Mouse (Mus musculus) neural tube, embryonic 14.5 days (tissue): ENCODE data around the gene Nup210. TPM values are rescaled to one million over a fixed set of nuclear protein-coding genes. Genes with fewer than 3 reads are reported as not detected.
A peak's percentile ranks its signal among the peaks of the same experiment; 100 is the strongest.

Experiments
- ATAC-seq: fragments of 200-750 bp; cut with Nextera tagmentation; 2 replicates; pipeline ENCODE4 v1.8.0; 2017; ENCODE audit warnings: low read depth, mild to moderate bottlenecking, moderate TSS enrichment, moderate library complexity
- H3K27ac ChIP-seq: fragments of 300-500 bp; sonication (generic); 2 replicates; pipeline ENCODE4 v1.5.1; 2014; ENCODE audit warnings: low read depth, mild to moderate bottlenecking, control low read depth, low read length, moderate library complexity, mixed read lengths
- H3K27me3 ChIP-seq: fragments of 300-500 bp; sonication (generic); 2 replicates; pipeline ENCODE4 v1.6.1; 2014; ENCODE audit warnings: low read length; ENCODE audit not compliant: control insufficient read depth, insufficient read depth
- H3K36me3 ChIP-seq: fragments of 300-500 bp; sonication (generic); 2 replicates; pipeline ENCODE4 v1.6.1; 2014; ENCODE audit warnings: low read length, mixed read lengths; ENCODE audit not compliant: control insufficient read depth, insufficient read depth
- H3K4me1 ChIP-seq: fragments of 300-500 bp; sonication (generic); 2 replicates; pipeline ENCODE4 v1.6.1; 2014; ENCODE audit warnings: low read length; ENCODE audit not compliant: control insufficient read depth, insufficient read depth
- H3K4me2 ChIP-seq: fragments of 300-500 bp; sonication (generic); 2 replicates; pipeline ENCODE4 v1.6.1; 2014; ENCODE audit warnings: mild to moderate bottlenecking, low read depth, low read length, control low read depth
- H3K4me3 ChIP-seq: fragments of 300-500 bp; sonication (generic); 2 replicates; pipeline ENCODE4 v1.5.1; 2014; ENCODE audit warnings: low read depth, low read length, control low read depth, mixed read lengths
- H3K9ac ChIP-seq: fragments of 300-500 bp; sonication (generic); replicated peaks from 2 replicates; pipeline ENCODE4 v1.6.1; 2014; ENCODE audit warnings: low read depth, mild to moderate bottlenecking, control low read depth, low read length, mixed read lengths
- H3K9me3 ChIP-seq: fragments of 300-500 bp; sonication (generic); 2 replicates; pipeline ENCODE4 v1.6.1; 2016; ENCODE audit warnings: low read length; ENCODE audit not compliant: control insufficient read depth
- WGBS: fragments of 180-500 bp; shearing (Covaris S2); extraction: QIAGEN DNeasy Blood & Tissue Kit; methylation state at CpG from one replicate; pipeline ENCODE4 v1.1.7; 2014; 5-methylcytosine and 5-hydroxymethylcytosine counted together
- polyA plus RNA-seq: library from polyadenylated mRNA; unstranded; fragments of >200 nt; fragmentation: Nextera tagmentation; extraction: Ambion mirVana; gene quantifications from 2 replicates; pipeline ENCODE4 v1.2.1, GENCODE M21; 2014

The Nup210 gene
- polyA plus RNA-seq, 1 experiment from 2014 or later = 18.3 TPM

GRCm38 (mm10) chr6:91159047-91159446 lies 42.4 kb upstream of the Nup210 start:
- WGBS = 82% methylated on average over 9 of the region's 9 CpGs
- peak overlapping the region; percentile 12 for H3K4me2 ChIP-seq
- no peak overlapping the region for H3K4me3 ChIP-seq
- no peak for ATAC-seq
- 0 out of 2 replicates have a peak overlapping the region, but pooled peaks have one; percentile 13 for H3K9ac ChIP-seq
- H3K27ac ChIP-seq = no peak overlapping the region; the same call in 1 of the 2 replicates
- H3K9me3 ChIP-seq = no peaks in the 10 kb centered on the region
- H3K27me3 ChIP-seq = no peaks in the 10 kb centered on the region
- no peaks in the 10 kb centered on the region for H3K36me3 ChIP-seq
- peaks cover 39% of the 10 kb centered on the region for H3K4me1 ChIP-seq

GRCm38 (mm10) chr6:91157237-91157570 lies 40.6 kb upstream of the Nup210 start:
- ATAC-seq = no peak

GRCm38 (mm10) chr6:91156554-91157236 lies 40.1 kb upstream of the Nup210 start, which contains the start of gene Hdac11:
Hdac11 (plus strand) TSS chr6:91156665.
- peak within 1 kb of the TSS; percentile 70 for H3K4me2 ChIP-seq
- no peaks in the 10 kb centered on the region for H3K36me3 ChIP-seq
- no peaks in the 10 kb centered on the region for H3K9me3 ChIP-seq
- peak within 1 kb of the TSS; percentile 69 for H3K9ac ChIP-seq
- peak within 1 kb of the TSS; percentile 85 for H3K27ac ChIP-seq
- peaks cover 54% of the 10 kb centered on the region for H3K4me1 ChIP-seq
- peak within 1 kb of the TSS; percentile 63 for H3K4me3 ChIP-seq
- ATAC-seq = peak; percentile 94
- WGBS = 1% methylated on average over 41 of the region's 42 CpGs
- no peaks in the 10 kb centered on the region for H3K27me3 ChIP-seq

More at GRCm38 (mm10) chr6:91157237-91157570, 40.6 kb upstream of the Nup210 start:
- Histone ChIP-seq H3K9ac (peak overlapping the region; percentile 69), H3K27ac (peak overlapping the region; percentile 85), H3K27me3 (no peaks in the 10 kb centered on the region), H3K4me3 (peak overlapping the region; percentile 63), H3K4me2 (peak overlapping the region; percentile 70), H3K36me3 (no peaks in the 10 kb centered on the region), H3K9me3 (no peaks in the 10 kb centered on the region), H3K4me1 (peaks cover 54% of the 10 kb centered on the region)
- 35% methylated on average over 5 of the region's 6 CpGs for WGBS

- Histone ChIP-seq H3K36me3 (no peaks in the 10 kb centered on the region), H3K4me1 (peaks cover 54% of the 10 kb centered on the region), H3K9ac (no peak overlapping the region), H3K27me3 (no peaks in the 10 kb centered on the region), H3K4me3 (peak overlapping the region; percentile 63), H3K27ac (peak overlapping the region; percentile 85), H3K4me2 (peak overlapping the region; percentile 70), H3K9me3 (no peaks in the 10 kb centered on the region)
- 12% methylated on average over 4 of the region's 4 CpGs for WGBS
- no peak for ATAC-seq
Observed at GRCm38 (mm10) chr6:91156062-91156461, 39.4 kb upstream of the Nup210 start.

- Histone ChIP-seq H3K9ac (no peak overlapping the region), H3K36me3 (no peaks in the 10 kb centered on the region), H3K27me3 (no peaks in the 10 kb centered on the region), H3K4me3 (no peak overlapping the region), H3K4me1 (peaks cover 52% of the 10 kb centered on the region), H3K9me3 (no peaks in the 10 kb centered on the region), H3K27ac (no peak overlapping the region), H3K4me2 (no peak overlapping the region)
- ATAC-seq = no peak
- WGBS = 70% methylated on average over 3 of the region's 3 CpGs
Observed at GRCm38 (mm10) chr6:91155286-91155685, 38.7 kb upstream of the Nup210 start.

GRCm38 (mm10) chr6:91154685-91155084 lies 38.1 kb upstream of the Nup210 start:
- Histone ChIP-seq H3K4me2 (no peak overlapping the region), H3K9me3 (no peaks in the 10 kb centered on the region), H3K27ac (peak overlapping the region; percentile 85; the same call in 1 of the 2 replicates), H3K4me3 (no peak overlapping the region), H3K4me1 (peaks cover 46% of the 10 kb centered on the region), H3K36me3 (no peaks in the 10 kb centered on the region), H3K9ac (no peak overlapping the region), H3K27me3 (no peaks in the 10 kb centered on the region)
- no peak for ATAC-seq
- WGBS = 55% methylated on average over 4 of the region's 4 CpGs

- peak overlapping the region; percentile 32; the same call in 1 of the 2 replicates for H3K9ac ChIP-seq
- WGBS = under 1% methylated on average over 10 of the region's 10 CpGs
Observed at GRCm38 (mm10) chr6:91153549-91154064, 37.0 kb upstream of the Nup210 start.

GRCm38 (mm10) chr6:91152892-91153548 lies 36.4 kb upstream of the Nup210 start:
- H3K36me3 ChIP-seq = no peaks in the 10 kb centered on the region
- WGBS = 40% methylated on average over 7 of the region's 7 CpGs
- H3K9ac ChIP-seq = no peak overlapping the region
- H3K4me2 ChIP-seq = peak overlapping the region; percentile 48
- H3K4me1 ChIP-seq = peaks cover 30% of the 10 kb centered on the region
- peak overlapping the region; percentile 85 for H3K27ac ChIP-seq
- H3K4me3 ChIP-seq = no peak overlapping the region
- ATAC-seq = no peak
- H3K9me3 ChIP-seq = no peaks in the 10 kb centered on the region
- no peaks in the 10 kb centered on the region for H3K27me3 ChIP-seq

More at GRCm38 (mm10) chr6:91153549-91154064, 37.0 kb upstream of the Nup210 start:
- no peaks in the 10 kb centered on the region for H3K9me3 ChIP-seq
- H3K4me2 ChIP-seq = peak overlapping the region; percentile 48
- peak overlapping the region; percentile 85 for H3K27ac ChIP-seq
- H3K4me1 ChIP-seq = peaks cover 36% of the 10 kb centered on the region
- H3K4me3 ChIP-seq = peak overlapping the region; percentile 29
- H3K27me3 ChIP-seq = no peaks in the 10 kb centered on the region
- H3K36me3 ChIP-seq = no peaks in the 10 kb centered on the region
- peak; percentile 77 for ATAC-seq
